Mouse (Mus musculus) megakaryocyte, adult 5-6 weeks (primary cell): ENCODE results near the gene Col8a2. TPM values are rescaled to one million over a fixed set of nuclear protein-coding genes. Genes with fewer than 3 reads are reported as not detected.

Experiments
- ATAC-seq: 2 replicates; pipeline ENCODE4 v1.8.0; 2016; ENCODE audit warnings: mild to moderate bottlenecking, inconsistent platforms; ENCODE audit not compliant: poor library complexity, severe bottlenecking
- total RNA-seq, 2 experiments: library from RNA; stranded (forward) in 1 of 2; stranded (reverse) in 1 of 2; fragments of 153-499, 151-499 nt in 1 of 2; fragments of 221-1000, 200-1000 nt in 1 of 2; gene quantifications; 2 replicates each; pipeline versions ENCODE4 v1.2.3 to v1.2.4; 2015 to 2017

Gene Col8a2
- total RNA-seq (2015) (not detected in 2 replicates), total RNA-seq (2017) (not detected in 2 replicates)

GRCm38 (mm10) chr4:126286492-126286891 lies at the start of gene Col8a2:
Col8a2 (plus strand) TSS chr4:126286793.
- no peak for ATAC-seq

- ATAC-seq, result no peak
Measured at GRCm38 (mm10) chr4:126237721-126238242, 48.8 kb upstream of the Col8a2 start.

- no peak for ATAC-seq
Measured at GRCm38 (mm10) chr4:126239862-126240475, 46.6 kb upstream of the Col8a2 start.

GRCm38 (mm10) chr4:126241956-126242355 lies 44.6 kb upstream of the Col8a2 start:
- ATAC-seq, result no peak

- no peak for ATAC-seq
Measured at GRCm38 (mm10) chr4:126242510-126242909, 44.1 kb upstream of the Col8a2 start.

GRCm38 (mm10) chr4:126246202-126246889 lies 40.2 kb upstream of the Col8a2 start:
- ATAC-seq, result no peak

GRCm38 (mm10) chr4:126248261-126248868 lies 38.2 kb upstream of the Col8a2 start:
- no peak for ATAC-seq

- no peak for ATAC-seq
Measured at GRCm38 (mm10) chr4:126250659-126251058, 35.9 kb upstream of the Col8a2 start.

GRCm38 (mm10) chr4:126251655-126252254 lies 34.8 kb upstream of the Col8a2 start:
- ATAC-seq, result peak; percentile 43

- ATAC-seq, result no peak
Measured at GRCm38 (mm10) chr4:126252411-126253237, 34.0 kb upstream of the Col8a2 start.

GRCm38 (mm10) chr4:126253637-126254272 lies 32.8 kb upstream of the Col8a2 start:
- ATAC-seq, result no peak

- ATAC-seq, result no peak
Measured at GRCm38 (mm10) chr4:126254315-126255112, 32.1 kb upstream of the Col8a2 start.

GRCm38 (mm10) chr4:126255113-126256001 lies 31.2 kb upstream of the Col8a2 start:
- 0 out of 2 replicates have a peak, but pooled peaks have one; percentile 9 for ATAC-seq

GRCm38 (mm10) chr4:126256131-126256791 lies 30.3 kb upstream of the Col8a2 start, which contains the start of gene Map7d1:
Map7d1 (minus strand) TSS chr4:126256343.
- peak; percentile 54 for ATAC-seq

GRCm38 (mm10) chr4:126256967-126257881 lies 29.4 kb upstream of the Col8a2 start:
- no peak for ATAC-seq

- ATAC-seq, result no peak
Measured at GRCm38 (mm10) chr4:126259063-126259462, 27.5 kb upstream of the Col8a2 start.
